Mouse (Mus musculus) cerebellum, adult 11-12 months (tissue): ENCODE data around the gene Golph3.

Source experiments
- DNase-seq: peaks from one replicate; pipeline ENCODE4 v3.0.0; 2022

The Golph3 gene

GRCm38 (mm10) chr15:12321091-12321787 lies at the start of gene Golph3:
TSS of gene Golph3 (plus strand) at chr15:12321450.
- peak; percentile 95 for DNase-seq

- DNase-seq = no peak
Observed at GRCm38 (mm10) chr15:12273325-12274052, 47.8 kb upstream of the Golph3 start.

- no peak for DNase-seq
Observed at GRCm38 (mm10) chr15:12274053-12274769, 47.0 kb upstream of the Golph3 start.

- DNase-seq = no peak
Observed at GRCm38 (mm10) chr15:12275091-12275623, 46.1 kb upstream of the Golph3 start.

- no peak for DNase-seq
Observed at GRCm38 (mm10) chr15:12279816-12280215, 41.4 kb upstream of the Golph3 start.

- DNase-seq = no peak
Observed at GRCm38 (mm10) chr15:12284794-12285534, 36.3 kb upstream of the Golph3 start.

GRCm38 (mm10) chr15:12285535-12285809 lies 35.8 kb upstream of the Golph3 start:
- no peak for DNase-seq

- no peak for DNase-seq
Observed at GRCm38 (mm10) chr15:12290330-12290729, 30.9 kb upstream of the Golph3 start.

GRCm38 (mm10) chr15:12291757-12292156 lies 29.5 kb upstream of the Golph3 start:
- no peak for DNase-seq

GRCm38 (mm10) chr15:12296228-12296627 lies 25.0 kb upstream of the Golph3 start:
- DNase-seq = no peak

- DNase-seq = no peak
Observed at GRCm38 (mm10) chr15:12298231-12298737, 23.0 kb upstream of the Golph3 start.

GRCm38 (mm10) chr15:12301771-12302170 lies 19.5 kb upstream of the Golph3 start:
- no peak for DNase-seq

- no peak for DNase-seq
Observed at GRCm38 (mm10) chr15:12306188-12307071, 14.8 kb upstream of the Golph3 start.

- no peak for DNase-seq
Observed at GRCm38 (mm10) chr15:12307114-12307513, 14.1 kb upstream of the Golph3 start.

- no peak for DNase-seq
Observed at GRCm38 (mm10) chr15:12308539-12308938, 12.7 kb upstream of the Golph3 start.

GRCm38 (mm10) chr15:12310676-12311075 lies 10.6 kb upstream of the Golph3 start:
- no peak for DNase-seq

- DNase-seq = no peak
Observed at GRCm38 (mm10) chr15:12311465-12311864, 9.8 kb upstream of the Golph3 start.

GRCm38 (mm10) chr15:12313255-12313654 lies 8.0 kb upstream of the Golph3 start:
- no peak for DNase-seq

- no peak for DNase-seq
Observed at GRCm38 (mm10) chr15:12314584-12314983, 6.7 kb upstream of the Golph3 start.

GRCm38 (mm10) chr15:12315996-12316395 lies 5.3 kb upstream of the Golph3 start:
- DNase-seq = no peak

GRCm38 (mm10) chr15:12317290-12317689 lies 4.0 kb upstream of the Golph3 start:
- no peak for DNase-seq

GRCm38 (mm10) chr15:12318451-12318850 lies 2.8 kb upstream of the Golph3 start:
- DNase-seq = no peak
